Mouse (Mus musculus) heart, postnatal 0 days (tissue): ENCODE results near the gene Lama2. TPM values are rescaled to one million over a fixed set of nuclear protein-coding genes. Genes with fewer than 3 reads are reported as not detected.
"Not testable (repeated sequence)": the region's sequence is repeated elsewhere in the genome, so short reads cannot be mapped to it uniquely, and the experiment has no call there.

Experiments used
- ATAC-seq: fragments of 200-750 bp; cut with Nextera tagmentation; 2 replicates; pipeline ENCODE4 v1.8.0; 2017; ENCODE audit warnings: low read depth, moderate number of reproducible peaks, moderate library complexity; ENCODE audit not compliant: insufficient read depth
- DNase-seq: peaks from one replicate; pipeline ENCODE4 v3.0.0-alpha.2; 2016; ENCODE audit warnings: low spot score
- H3K27ac ChIP-seq: fragments of 300-500 bp; sonication (generic); 2 replicates; pipeline ENCODE4 v1.5.1; 2014; ENCODE audit warnings: low read depth, mild to moderate bottlenecking
- H3K27me3 ChIP-seq: fragments of 300-500 bp; sonication (generic); 2 replicates; pipeline ENCODE4 v1.6.1; 2014; ENCODE audit warnings: low read length, mixed read lengths; ENCODE audit not compliant: control insufficient read depth, insufficient read depth
- H3K36me3 ChIP-seq: fragments of 300-500 bp; sonication (generic); replicated peaks from 2 replicates; pipeline ENCODE4 v1.6.1; 2014; ENCODE audit warnings: low read length, mixed read lengths; ENCODE audit not compliant: control insufficient read depth, insufficient read depth
- H3K4me1 ChIP-seq: fragments of 300-500 bp; sonication (generic); 2 replicates; pipeline ENCODE4 v1.6.1; 2014; ENCODE audit warnings: antibody characterized with exemption; ENCODE audit not compliant: control insufficient read depth, insufficient read depth
- H3K4me2 ChIP-seq: fragments of 300-500 bp; sonication (generic); 2 replicates; pipeline ENCODE4 v1.6.1; 2014; ENCODE audit warnings: low read depth, mild to moderate bottlenecking, low read length, moderate library complexity
- H3K4me3 ChIP-seq: fragments of 300-500 bp; sonication (generic); 2 replicates; pipeline ENCODE4 v1.5.1; 2014; ENCODE audit warnings: low read depth, low read length
- H3K9ac ChIP-seq: fragments of 300-500 bp; sonication (generic); replicated peaks from 2 replicates; pipeline ENCODE4 v1.6.1; 2014; ENCODE audit warnings: low read depth, low read length, mixed read lengths
- H3K9me3 ChIP-seq: fragments of 300-500 bp; sonication (generic); replicated peaks from 2 replicates; pipeline ENCODE4 v1.6.1; 2016; ENCODE audit warnings: low read length; ENCODE audit not compliant: control insufficient read depth
- CTCF ChIP-seq: IDR thresholded peaks from 2 replicates; pipeline ENCODE4 v1.5.1; 2016; ENCODE audit warnings: antibody characterized with exemption, control low read depth, low read depth
- EP300 ChIP-seq: IDR thresholded peaks from 2 replicates; pipeline ENCODE4 v1.6.1; 2016; ENCODE audit warnings: antibody characterized with exemption, low read depth
- WGBS: fragments of 180-500 bp; shearing (Covaris S2); extraction: QIAGEN DNeasy Blood & Tissue Kit; methylation state at CpG from one replicate; pipeline ENCODE4 v1.1.7; 2014; 5-methylcytosine and 5-hydroxymethylcytosine counted together
- polyA plus RNA-seq: library from polyadenylated mRNA; unstranded; fragments of >200 nt; fragmentation: Nextera tagmentation; extraction: Ambion mirVana; gene quantifications from 2 replicates; pipeline ENCODE4 v1.2.1, GENCODE M21; 2015
- total RNA-seq: library from RNA; depleted of rRNA; stranded (reverse); fragments of >200 nt; gene quantifications from 2 replicates; pipeline ENCODE4 v1.2.3, GENCODE M21; 2014; ENCODE audit warnings: low replicate concordance

Gene Lama2
- total and polyA plus RNA-seq, 2 experiments from 2014 or later = 32.4 to 85.5 TPM

- Histone ChIP-seq H3K4me1 (no peaks in the 10 kb centered on the region), H3K27me3 (no peaks in the 10 kb centered on the region), H3K4me2 (no peak overlapping the region), H3K36me3 (no peaks in the 10 kb centered on the region), H3K4me3 (no peak overlapping the region), H3K9ac (no peak overlapping the region), H3K27ac (no peak overlapping the region), H3K9me3 (no peaks in the 10 kb centered on the region)
- no peak for DNase-seq
- TF ChIP-seq CTCF (no peak), EP300 (no peak)
- WGBS = 88% methylated on average over 2 of the region's 2 CpGs
- ATAC-seq = no peak
Observed at GRCm38 (mm10) chr10:26973575-26973974, 646.0 kb downstream of the Lama2 start.

- no peaks in the 10 kb centered on the region for H3K36me3 ChIP-seq
- TF ChIP-seq CTCF = no peak
- TF ChIP-seq EP300 = no peak
- no peaks in the 10 kb centered on the region for H3K4me1 ChIP-seq
- H3K27ac ChIP-seq = no peak overlapping the region
- WGBS = 67% methylated on average over 3 of the region's 3 CpGs
- H3K4me2 ChIP-seq = no peak overlapping the region
- H3K9me3 ChIP-seq = no peaks in the 10 kb centered on the region
- ATAC-seq = no peak
- H3K27me3 ChIP-seq = no peaks in the 10 kb centered on the region
- DNase-seq = no peak
- no peak overlapping the region for H3K4me3 ChIP-seq
- no peak overlapping the region for H3K9ac ChIP-seq
Observed at GRCm38 (mm10) chr10:26958513-26958912, 661.0 kb downstream of the Lama2 start.

- Histone ChIP-seq H3K4me3 (no peak overlapping the region), H3K4me2 (no peak overlapping the region), H3K27ac (no peak overlapping the region), H3K27me3 (no peaks in the 10 kb centered on the region), H3K4me1 (no peaks in the 10 kb centered on the region), H3K9me3 (no peaks in the 10 kb centered on the region), H3K9ac (no peak overlapping the region), H3K36me3 (no peaks in the 10 kb centered on the region)
- DNase-seq (no peak), ATAC-seq (no peak)
- no peak for TF ChIP-seq EP300
- TF ChIP-seq CTCF = no peak
- WGBS = 61% methylated on average over 7 of the region's 7 CpGs
Observed at GRCm38 (mm10) chr10:26950448-26950847, 669.1 kb downstream of the Lama2 start.

- Histone ChIP-seq H3K9ac (no peak overlapping the region), H3K36me3 (no peaks in the 10 kb centered on the region), H3K9me3 (no peaks in the 10 kb centered on the region), H3K4me2 (no peak overlapping the region), H3K27ac (no peak overlapping the region), H3K4me3 (no peak overlapping the region), H3K27me3 (no peaks in the 10 kb centered on the region), H3K4me1 (no peaks in the 10 kb centered on the region)
- DNase-seq = no peak
- no peak for ATAC-seq
- TF ChIP-seq CTCF (peak; percentile 32; the same call in 1 of the 2 replicates), EP300 (no peak)
- WGBS = 55% methylated on average over 8 of the region's 8 CpGs
Observed at GRCm38 (mm10) chr10:26949667-26950066, 669.9 kb downstream of the Lama2 start.

DNA sequence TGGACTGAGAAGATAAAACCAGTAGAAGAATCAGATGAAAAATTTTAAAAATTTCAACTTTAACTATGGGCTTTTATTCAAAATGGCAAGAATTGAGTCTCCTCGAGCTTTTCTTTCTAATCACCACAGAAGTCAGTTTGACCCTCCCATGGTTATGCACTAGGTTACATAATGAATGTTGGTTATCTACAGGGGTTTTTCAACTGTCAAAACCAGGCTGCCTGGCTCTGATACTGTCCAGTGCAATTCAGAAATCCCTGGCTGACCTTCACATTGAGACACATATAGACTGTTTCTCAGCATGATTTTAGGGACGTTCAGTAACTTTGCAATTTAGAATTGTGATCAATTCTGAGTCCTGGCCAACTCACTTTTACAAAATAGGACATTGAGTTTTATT is 671.2 kb downstream of the Lama2 start:
- H3K36me3 ChIP-seq = no peaks in the 10 kb centered on the region
- H3K27me3 ChIP-seq = no peaks in the 10 kb centered on the region
- ATAC-seq (peak; percentile 49; the same call in 1 of the 2 replicates), DNase-seq (no peak)
- no peak overlapping the region for H3K27ac ChIP-seq
- TF ChIP-seq EP300 (no peak), CTCF (no peak)
- no peak overlapping the region for H3K4me3 ChIP-seq
- 22% methylated on average over 2 of the region's 2 CpGs for WGBS
- H3K4me1 ChIP-seq = no peaks in the 10 kb centered on the region
- no peaks in the 10 kb centered on the region for H3K9me3 ChIP-seq
- no peak overlapping the region for H3K4me2 ChIP-seq
- H3K9ac ChIP-seq = no peak overlapping the region

GRCm38 (mm10) chr10:26939549-26939948 is 680.0 kb downstream of the Lama2 start:
- Histone ChIP-seq H3K4me2 (no peak overlapping the region), H3K27me3 (no peaks in the 10 kb centered on the region), H3K4me1 (no peaks in the 10 kb centered on the region), H3K4me3 (no peak overlapping the region), H3K36me3 (no peaks in the 10 kb centered on the region), H3K27ac (no peak overlapping the region), H3K9ac (no peak overlapping the region), H3K9me3 (no peaks in the 10 kb centered on the region)
- ATAC-seq = no peak
- 73% methylated on average over 1 of the region's 1 CpGs for WGBS
- no peak for TF ChIP-seq CTCF
- no peak for DNase-seq

GRCm38 (mm10) chr10:26938464-26938863 is 681.1 kb downstream of the Lama2 start:
- not testable (repeated sequence) for H3K9me3 ChIP-seq, H3K4me3 ChIP-seq, H3K27ac ChIP-seq, H3K9ac ChIP-seq, DNase-seq, H3K4me2 ChIP-seq, H3K4me1 ChIP-seq, H3K27me3 ChIP-seq, H3K36me3 ChIP-seq, ATAC-seq
- WGBS = 45% methylated on average over 4 of the region's 4 CpGs

- H3K4me2 ChIP-seq, H3K4me1 ChIP-seq, H3K27ac ChIP-seq, H3K27me3 ChIP-seq, H3K9me3 ChIP-seq, H3K9ac ChIP-seq, DNase-seq, H3K36me3 ChIP-seq, ATAC-seq, H3K4me3 ChIP-seq: not testable (repeated sequence)
- WGBS = 86% methylated on average over 6 of the region's 6 CpGs
Observed at GRCm38 (mm10) chr10:26936056-26936455, 683.5 kb downstream of the Lama2 start.
